Mouse (Mus musculus): ENCODE measurements at regions not wholly inside any gene's neighbourhood (a gene's known extent, or its start where the extent isn't known, plus 50 kb on each side); places are given as distances from the start of the nearest gene placed in this dataset.
"Not testable (repeated sequence)": the region's sequence is repeated elsewhere in the genome, so short reads cannot be mapped to it uniquely, and the experiment has no call there.

GRCm38 (mm10) chr8:55347851-55348250, 393.2 kb downstream of the Gpm6a start:
- in situ Hi-C loops (cut with MboI, MseI): not testable (repeated sequence)

GRCm38 (mm10) chr8:55359851-55360250, 405.2 kb downstream of the Gpm6a start:
- in situ Hi-C loops (cut with MboI, MseI): loop anchor here (25.0 kb wide), 2 partner anchors 527 to 573 kb away; no protein-coding TSS in a partner anchor

- in situ Hi-C loops (cut with MboI, MseI): loop anchor here (25.0 kb wide), 2 partner anchors 520 to 580 kb away; no protein-coding TSS in a partner anchor
These were observed 412.8 kb downstream of the Gpm6a start for GRCm38 (mm10) chr8:55367431-55367830.

GRCm38 (mm10) chr8:55397046-55397445, 442.4 kb downstream of the Gpm6a start:
- in situ Hi-C loops (cut with MboI, MseI): loop anchor here (25.0 kb wide), 1 partner anchor 1690 kb away; no protein-coding TSS in a partner anchor

GRCm38 (mm10) chr8:55398331-55398730, 443.7 kb downstream of the Gpm6a start:
- in situ Hi-C loops (cut with MboI, MseI): loop anchor here (25.0 kb wide), 1 partner anchor 1689 kb away; no protein-coding TSS in a partner anchor

- in situ Hi-C loops (cut with MboI, MseI): loop anchor here (5.0 kb wide), 1 partner anchor 48 kb away; no protein-coding TSS in a partner anchor
These were observed 445.8 kb downstream of the Gpm6a start for GRCm38 (mm10) chr8:55400412-55400811.

GRCm38 (mm10) chr8:55406903-55407302, 452.3 kb downstream of the Gpm6a start:
- in situ Hi-C loops (cut with MboI, MseI): not testable (repeated sequence)

Measured in T-helper 2 cell (primary cell).